Mouse (Mus musculus): ENCODE data around the gene 4933427I04Rik. TPM values are rescaled to one million over a fixed set of nuclear protein-coding genes. Genes with fewer than 3 reads are reported as not detected.

4933427I04Rik gene
- total and polyA plus RNA-seq, 3 experiments = not detected

DNA sequence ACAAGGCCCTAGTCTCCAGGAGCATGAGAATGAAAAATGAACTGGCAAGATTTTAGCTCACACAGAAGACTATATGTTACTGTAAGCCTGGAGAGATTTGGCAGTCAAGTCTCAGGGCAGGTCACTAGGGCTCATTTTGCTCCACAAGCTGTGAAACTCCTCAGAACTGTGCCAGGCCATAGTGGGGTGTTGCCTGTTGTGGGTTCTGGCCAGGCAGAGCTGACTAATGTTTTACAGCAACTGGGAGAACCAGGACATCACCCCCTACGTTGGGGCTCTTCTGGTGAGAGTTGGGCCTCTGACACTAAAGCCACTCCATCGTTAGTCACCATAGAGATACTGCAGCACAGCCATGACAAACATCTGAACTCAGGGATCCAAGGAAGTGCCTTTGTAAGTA is 324 bp downstream of the 4933427I04Rik start:
- no peak for DNase-seq (ENCODE audit: low read depth, low spot score)
- Histone ChIP-seq H3K79me2 (ENCODE audit: control insufficient read depth, insufficient read depth, low read length, poor library complexity) (no peaks in the 10 kb centered on the region), H3K27ac (ENCODE audit: control insufficient read depth, low read depth, low read length) (no peak overlapping the region)

GRCm38 (mm10) chr4:123860621-123861020 is 1.1 kb downstream of the 4933427I04Rik start:
- no peaks in the 10 kb centered on the region for H3K36me3 ChIP-seq (ENCODE audit: control insufficient read depth in 1 of 2, insufficient read depth in 2 of 2, low read length in 2 of 2)
- no peak overlapping the region for H3K27ac ChIP-seq (ENCODE audit: control insufficient read depth, low read depth, low read length)
- no peak for DNase-seq (ENCODE audit: low read depth, low spot score)
- H3K9me3 ChIP-seq (replicated peaks; ENCODE audit: insufficient read depth, low read length) = no peaks in the 10 kb centered on the region
- H3K27me3 ChIP-seq (ENCODE audit: control insufficient read depth in 1 of 2, insufficient read depth in 2 of 2, low read length in 2 of 2) = peaks cover 0 to 2% of the 10 kb centered on the region in 2 experiments; a peak in 1 of 4 replicates
- H3K4me1 ChIP-seq (ENCODE audit: control insufficient read depth in 1 of 2, insufficient read depth in 2 of 2, low read length in 2 of 2) = no peaks in the 10 kb centered on the region
- no peak overlapping the region for H3K9ac ChIP-seq (ENCODE audit: control insufficient read depth, low read depth, low read length, poor library complexity, severe bottlenecking)
- H3K79me2 ChIP-seq (ENCODE audit: control insufficient read depth, insufficient read depth, low read length, poor library complexity) = no peaks in the 10 kb centered on the region
- no peak overlapping the region for H3K4me3 ChIP-seq (ENCODE audit: control insufficient read depth in 1 of 2, insufficient read depth in 1 of 2, low read depth in 2 of 2, low read length in 2 of 2)
- TF ChIP-seq TBP (IDR thresholded peaks at IDR 0.05; ENCODE audit: low read depth, low read length) = no peak
- TF ChIP-seq KAT2A (conservative IDR thresholded peaks at IDR 0.05; ENCODE audit: low read depth, low read length) = no peak
- TF ChIP-seq USF2 (IDR thresholded peaks at IDR 0.05; ENCODE audit: borderline replicate concordance in 1 of 2, insufficient read depth in 1 of 2, low read depth in 1 of 2, low read length in 2 of 2) = no peak
- TF ChIP-seq MYC (IDR thresholded peaks at IDR 0.05; ENCODE audit: low read depth, low read length) = no peak

More for the DNA sequence above, 324 bp downstream of the 4933427I04Rik start:
- Histone ChIP-seq H3K4me3 (ENCODE audit: control insufficient read depth in 1 of 2, insufficient read depth in 1 of 2, low read depth in 2 of 2, low read length in 2 of 2) (no peak overlapping the region), H3K36me3 (ENCODE audit: control insufficient read depth in 1 of 2, insufficient read depth in 2 of 2, low read length in 2 of 2) (no peaks in the 10 kb centered on the region), H3K9me3 (replicated peaks; ENCODE audit: insufficient read depth, low read length) (no peaks in the 10 kb centered on the region), H3K9ac (ENCODE audit: control insufficient read depth, low read depth, low read length, poor library complexity, severe bottlenecking) (no peak overlapping the region), H3K27me3 (ENCODE audit: control insufficient read depth in 1 of 2, insufficient read depth in 2 of 2, low read length in 2 of 2) (peaks cover 0 to 2% of the 10 kb centered on the region in 2 experiments; a peak in 1 of 4 replicates), H3K4me1 (ENCODE audit: control insufficient read depth in 1 of 2, insufficient read depth in 2 of 2, low read length in 2 of 2) (no peaks in the 10 kb centered on the region)
- TF ChIP-seq NELFE (IDR thresholded peaks at IDR 0.05; ENCODE audit: low read depth, low read length) = no peak
- TF ChIP-seq ETS1 (IDR thresholded peaks at IDR 0.05; ENCODE audit: low read depth, low read length) = no peak
- TF ChIP-seq CHD2 (IDR thresholded peaks at IDR 0.05; ENCODE audit: low read length) = no peak
- TF ChIP-seq GABPA (IDR thresholded peaks at IDR 0.05; ENCODE audit: low read depth, low read length) = no peak
- no peak for TF ChIP-seq JUND (IDR thresholded peaks at IDR 0.05; ENCODE audit: low read depth, low read length)
- no peak for TF ChIP-seq MEF2A (IDR thresholded peaks at IDR 0.05; ENCODE audit: extremely low read depth, insufficient replicate concordance, low read depth, low read length, poor library complexity, severe bottlenecking)
- TF ChIP-seq ZKSCAN1 (IDR thresholded peaks at IDR 0.05; ENCODE audit: low read depth, low read length) = no peak
- no peak for TF ChIP-seq SIN3A (IDR thresholded peaks at IDR 0.05; ENCODE audit: low read length)
- TF ChIP-seq POLR2AphosphoS5 (IDR thresholded peaks at IDR 0.05; ENCODE audit: borderline replicate concordance, low read depth, low read length) = no peak
- no peak for TF ChIP-seq MAZ (IDR thresholded peaks at IDR 0.05; ENCODE audit: low read depth, low read length)
- TF ChIP-seq MXI1 (IDR thresholded peaks at IDR 0.05; ENCODE audit: low read depth, low read length) = no peak
- no peak for TF ChIP-seq POLR2A (IDR thresholded peaks at IDR 0.05; ENCODE audit: control insufficient read depth in 1 of 2, insufficient read depth in 1 of 2, low read depth in 1 of 2, low read length in 2 of 2, poor library complexity in 1 of 2)
- TF ChIP-seq ZC3H11A (IDR thresholded peaks at IDR 0.05; ENCODE audit: low read depth, low read length) = no peak
- TF ChIP-seq E2F4 (IDR thresholded peaks at IDR 0.05; ENCODE audit: borderline replicate concordance, low read depth, low read length) = no peak
- TF ChIP-seq BHLHE40 (IDR thresholded peaks at IDR 0.05; ENCODE audit: borderline replicate concordance, low read depth, low read length) = no peak
- TF ChIP-seq SMC3 (IDR thresholded peaks at IDR 0.05; ENCODE audit: low read depth, low read length) = no peak
- no peak for TF ChIP-seq CTCF (IDR thresholded peaks at IDR 0.05 in 2 of 3, conservative IDR thresholded peaks at IDR 0.05 in 1 of 3; ENCODE audit: control insufficient read depth in 1 of 3, insufficient read depth in 1 of 3, low read depth in 2 of 3, low read length in 3 of 3, poor library complexity in 1 of 3, severe bottlenecking in 1 of 3)
